Mouse (Mus musculus) hindbrain, embryonic 15.5 days (tissue): ENCODE data around the gene St8sia1. TPM values are rescaled to one million over a fixed set of nuclear protein-coding genes. Genes with fewer than 3 reads are reported as not detected.

ENCODE experiments used
- ATAC-seq: fragments of 200-750 bp; cut with Nextera tagmentation; 2 replicates; pipeline ENCODE4 v1.8.0; 2017; ENCODE audit warnings: low read depth, moderate number of reproducible peaks, moderate TSS enrichment; ENCODE audit not compliant: low FRiP score
- H3K27ac ChIP-seq: fragments of 300-500 bp; sonication (generic); replicated peaks from 2 replicates; pipeline ENCODE4 v1.5.1; 2015; ENCODE audit warnings: mild to moderate bottlenecking, inconsistent platforms
- H3K27me3 ChIP-seq: fragments of 300-500 bp; sonication (generic); 2 replicates; pipeline ENCODE4 v1.6.1; 2015; ENCODE audit warnings: control low read depth, inconsistent platforms
- H3K36me3 ChIP-seq: fragments of 300-500 bp; sonication (generic); 2 replicates; pipeline ENCODE4 v1.6.1; 2015; ENCODE audit warnings: control low read depth, inconsistent platforms
- H3K4me1 ChIP-seq: fragments of 300-500 bp; sonication (generic); replicated peaks from 2 replicates; pipeline ENCODE4 v1.6.1; 2015; ENCODE audit warnings: control low read depth, inconsistent platforms
- H3K4me2 ChIP-seq: fragments of 300-500 bp; sonication (generic); 2 replicates; pipeline ENCODE4 v1.6.1; 2015; ENCODE audit warnings: moderate library complexity, mild to moderate bottlenecking, inconsistent platforms
- H3K4me3 ChIP-seq: fragments of 300-500 bp; sonication (generic); 2 replicates; pipeline ENCODE4 v1.5.1; 2015; ENCODE audit warnings: mild to moderate bottlenecking, inconsistent platforms
- H3K9ac ChIP-seq: fragments of 300-500 bp; sonication (generic); 2 replicates; pipeline ENCODE4 v1.6.1; 2015; ENCODE audit warnings: inconsistent platforms
- H3K9me3 ChIP-seq: fragments of 300-500 bp; sonication (generic); 2 replicates; pipeline ENCODE4 v1.6.1; 2016; ENCODE audit warnings: control low read depth, inconsistent platforms
- WGBS: fragments of 180-500 bp; shearing (Covaris S2); methylation state at CpG from one replicate; pipeline ENCODE4 v1.1.7; 2015; 5-methylcytosine and 5-hydroxymethylcytosine counted together
- polyA plus RNA-seq: library from polyadenylated mRNA; unstranded; fragments of >200 nt; fragmentation: Nextera tagmentation; extraction: Ambion mirVana; gene quantifications from 2 replicates; pipeline ENCODE4 v1.2.1, GENCODE M21; 2015

St8sia1 gene
- polyA plus RNA-seq, 1 experiment from 2014 or later, result 7.0 TPM

- no peak overlapping the region for H3K9ac ChIP-seq
- no peaks in the 10 kb centered on the region for H3K4me1 ChIP-seq
- no peaks in the 10 kb centered on the region for H3K36me3 ChIP-seq
- no peaks in the 10 kb centered on the region for H3K27me3 ChIP-seq
- no peak for ATAC-seq
- no peak overlapping the region for H3K4me2 ChIP-seq
- WGBS, result 84% methylated on average over 8 of the region's 8 CpGs
- H3K4me3 ChIP-seq, result no peak overlapping the region
- no peaks in the 10 kb centered on the region for H3K9me3 ChIP-seq
- no peak overlapping the region for H3K27ac ChIP-seq
Observed at GRCm38 (mm10) chr6:142847914-142848674, 116.2 kb downstream of the St8sia1 start.

GRCm38 (mm10) chr6:142846855-142847254, 117.4 kb downstream of the St8sia1 start:
- Histone ChIP-seq H3K4me1 (no peaks in the 10 kb centered on the region), H3K9me3 (no peaks in the 10 kb centered on the region), H3K36me3 (no peaks in the 10 kb centered on the region), H3K9ac (no peak overlapping the region), H3K4me3 (no peak overlapping the region), H3K27ac (no peak overlapping the region), H3K27me3 (no peaks in the 10 kb centered on the region), H3K4me2 (no peak overlapping the region)
- no peak for ATAC-seq
- WGBS, result 65% methylated on average over 4 of the region's 4 CpGs

GRCm38 (mm10) chr6:142845066-142845465, 119.2 kb downstream of the St8sia1 start:
- Histone ChIP-seq H3K4me1 (no peaks in the 10 kb centered on the region), H3K36me3 (no peaks in the 10 kb centered on the region), H3K27ac (no peak overlapping the region), H3K27me3 (no peaks in the 10 kb centered on the region), H3K9ac (no peak overlapping the region), H3K9me3 (no peaks in the 10 kb centered on the region), H3K4me3 (no peak overlapping the region), H3K4me2 (no peak overlapping the region)
- ATAC-seq, result no peak
- 91% methylated on average over 4 of the region's 4 CpGs for WGBS

GRCm38 (mm10) chr6:142844061-142844460, 120.2 kb downstream of the St8sia1 start:
- no peaks in the 10 kb centered on the region for H3K27me3 ChIP-seq
- H3K36me3 ChIP-seq, result no peaks in the 10 kb centered on the region
- ATAC-seq, result no peak
- H3K9me3 ChIP-seq, result no peaks in the 10 kb centered on the region
- no peaks in the 10 kb centered on the region for H3K4me1 ChIP-seq
- no peak overlapping the region for H3K4me2 ChIP-seq
- H3K4me3 ChIP-seq, result no peak overlapping the region
- no peak overlapping the region for H3K27ac ChIP-seq
- 94% methylated on average over 4 of the region's 4 CpGs for WGBS
- no peak overlapping the region for H3K9ac ChIP-seq

GRCm38 (mm10) chr6:142838501-142838900, 125.8 kb downstream of the St8sia1 start:
- no peaks in the 10 kb centered on the region for H3K9me3 ChIP-seq
- 96% methylated on average over 1 of the region's 1 CpGs for WGBS
- H3K27ac ChIP-seq, result no peak overlapping the region
- H3K9ac ChIP-seq, result no peak overlapping the region
- H3K4me1 ChIP-seq, result peaks cover 7% of the 10 kb centered on the region; the same call in 1 of the 2 replicates
- no peak for ATAC-seq
- no peaks in the 10 kb centered on the region for H3K27me3 ChIP-seq
- H3K4me3 ChIP-seq, result no peak overlapping the region
- no peak overlapping the region for H3K4me2 ChIP-seq
- H3K36me3 ChIP-seq, result no peaks in the 10 kb centered on the region

GRCm38 (mm10) chr6:142837326-142837725, 126.9 kb downstream of the St8sia1 start:
- H3K27me3 ChIP-seq, result no peaks in the 10 kb centered on the region
- ATAC-seq, result no peak
- H3K27ac ChIP-seq, result no peak overlapping the region
- 75% methylated on average over 9 of the region's 9 CpGs for WGBS
- no peak overlapping the region for H3K4me3 ChIP-seq
- H3K4me1 ChIP-seq, result peaks cover 7% of the 10 kb centered on the region; the same call in 1 of the 2 replicates
- H3K9ac ChIP-seq, result no peak overlapping the region
- H3K9me3 ChIP-seq, result no peaks in the 10 kb centered on the region
- H3K36me3 ChIP-seq, result no peaks in the 10 kb centered on the region
- H3K4me2 ChIP-seq, result no peak overlapping the region

GRCm38 (mm10) chr6:142835726-142836125, 128.5 kb downstream of the St8sia1 start:
- H3K4me2 ChIP-seq, result 0 out of 2 replicates have a peak overlapping the region, but pooled peaks have one; percentile 0
- 17% methylated on average over 18 of the region's 18 CpGs for WGBS

GRCm38 (mm10) chr6:142834911-142835310, 129.3 kb downstream of the St8sia1 start:
- Histone ChIP-seq H3K9ac (no peak overlapping the region), H3K9me3 (no peaks in the 10 kb centered on the region), H3K36me3 (no peaks in the 10 kb centered on the region), H3K27ac (no peak overlapping the region), H3K4me1 (peaks cover 7% of the 10 kb centered on the region; the same call in 1 of the 2 replicates), H3K27me3 (no peaks in the 10 kb centered on the region), H3K4me2 (no peak overlapping the region), H3K4me3 (no peak overlapping the region)
- ATAC-seq, result no peak
- WGBS, result 76% methylated on average over 4 of the region's 4 CpGs

More at GRCm38 (mm10) chr6:142835726-142836125, 128.5 kb downstream of the St8sia1 start:
- peak; percentile 85 for ATAC-seq
- no peak overlapping the region for H3K27ac ChIP-seq
- peaks cover 7% of the 10 kb centered on the region; the same call in 1 of the 2 replicates for H3K4me1 ChIP-seq
- no peaks in the 10 kb centered on the region for H3K36me3 ChIP-seq
- H3K9ac ChIP-seq, result no peak overlapping the region
- no peaks in the 10 kb centered on the region for H3K9me3 ChIP-seq
- H3K4me3 ChIP-seq, result no peak overlapping the region
- no peaks in the 10 kb centered on the region for H3K27me3 ChIP-seq

GRCm38 (mm10) chr6:142831706-142832105, 132.5 kb downstream of the St8sia1 start:
- no peaks in the 10 kb centered on the region for H3K9me3 ChIP-seq
- no peak overlapping the region for H3K9ac ChIP-seq
- H3K27ac ChIP-seq, result no peak overlapping the region
- no peak overlapping the region for H3K4me2 ChIP-seq
- WGBS, result 88% methylated on average over 3 of the region's 3 CpGs
- ATAC-seq, result no peak
- no peaks in the 10 kb centered on the region for H3K27me3 ChIP-seq
- H3K4me3 ChIP-seq, result no peak overlapping the region
- peaks cover 7% of the 10 kb centered on the region; the same call in 1 of the 2 replicates for H3K4me1 ChIP-seq
- H3K36me3 ChIP-seq, result peaks cover 17% of the 10 kb centered on the region

GRCm38 (mm10) chr6:142831243-142831642, 133.0 kb downstream of the St8sia1 start:
- ATAC-seq, result no peak

GRCm38 (mm10) chr6:142830221-142830620, 134.0 kb downstream of the St8sia1 start:
- no peaks in the 10 kb centered on the region for H3K27me3 ChIP-seq
- H3K27ac ChIP-seq, result no peak overlapping the region
- WGBS, result 99% methylated on average over 3 of the region's 3 CpGs
- no peak for ATAC-seq
- no peaks in the 10 kb centered on the region for H3K9me3 ChIP-seq
- no peaks in the 10 kb centered on the region for H3K4me1 ChIP-seq
- H3K4me2 ChIP-seq, result no peak overlapping the region
- no peak overlapping the region for H3K9ac ChIP-seq
- peaks cover 17% of the 10 kb centered on the region for H3K36me3 ChIP-seq
- H3K4me3 ChIP-seq, result no peak overlapping the region

More at GRCm38 (mm10) chr6:142831243-142831642, 133.0 kb downstream of the St8sia1 start:
- H3K4me3 ChIP-seq, result no peak overlapping the region
- H3K4me1 ChIP-seq, result peaks cover 7% of the 10 kb centered on the region; the same call in 1 of the 2 replicates
- no peak overlapping the region for H3K9ac ChIP-seq
- peaks cover 17% of the 10 kb centered on the region for H3K36me3 ChIP-seq
- no peaks in the 10 kb centered on the region for H3K9me3 ChIP-seq
- H3K4me2 ChIP-seq, result no peak overlapping the region
- WGBS, result 59% methylated on average over 8 of the region's 8 CpGs
- H3K27me3 ChIP-seq, result no peaks in the 10 kb centered on the region
- no peak overlapping the region for H3K27ac ChIP-seq

GRCm38 (mm10) chr6:142825449-142825848, 138.8 kb downstream of the St8sia1 start:
- Histone ChIP-seq H3K4me1 (no peaks in the 10 kb centered on the region), H3K4me2 (no peak overlapping the region), H3K27ac (no peak overlapping the region), H3K9me3 (no peaks in the 10 kb centered on the region), H3K9ac (no peak overlapping the region), H3K27me3 (no peaks in the 10 kb centered on the region), H3K36me3 (peaks cover 17% of the 10 kb centered on the region), H3K4me3 (no peak overlapping the region)
- 81% methylated on average over 5 of the region's 5 CpGs for WGBS
- ATAC-seq, result no peak
